Mouse (Mus musculus) induced T-regulatory cell, adult 2 months (primary cell): ENCODE results near the gene Ctu1.
"Not testable (repeated sequence)": the region's sequence is repeated elsewhere in the genome, so short reads cannot be mapped to it uniquely, and the experiment has no call there.

Experiments used
- DNase-seq: peaks from one replicate; pipeline ENCODE4 v3.0.0-alpha.2; 2012; ENCODE audit warnings: low read depth

The Ctu1 gene

GRCm38 (mm10) chr7:43671809-43672580 is at the start of gene Ctu1:
Gene Ctu1, plus strand, starts transcription at chr7:43672016.
- peak; percentile 92 for DNase-seq

- DNase-seq = no peak
Measured at GRCm38 (mm10) chr7:43622927-43623326, 48.9 kb upstream of the Ctu1 start.

- DNase-seq = no peak
Measured at GRCm38 (mm10) chr7:43623819-43624218, 48.0 kb upstream of the Ctu1 start.

GRCm38 (mm10) chr7:43625065-43625464 is 46.8 kb upstream of the Ctu1 start:
- no peak for DNase-seq

DNA sequence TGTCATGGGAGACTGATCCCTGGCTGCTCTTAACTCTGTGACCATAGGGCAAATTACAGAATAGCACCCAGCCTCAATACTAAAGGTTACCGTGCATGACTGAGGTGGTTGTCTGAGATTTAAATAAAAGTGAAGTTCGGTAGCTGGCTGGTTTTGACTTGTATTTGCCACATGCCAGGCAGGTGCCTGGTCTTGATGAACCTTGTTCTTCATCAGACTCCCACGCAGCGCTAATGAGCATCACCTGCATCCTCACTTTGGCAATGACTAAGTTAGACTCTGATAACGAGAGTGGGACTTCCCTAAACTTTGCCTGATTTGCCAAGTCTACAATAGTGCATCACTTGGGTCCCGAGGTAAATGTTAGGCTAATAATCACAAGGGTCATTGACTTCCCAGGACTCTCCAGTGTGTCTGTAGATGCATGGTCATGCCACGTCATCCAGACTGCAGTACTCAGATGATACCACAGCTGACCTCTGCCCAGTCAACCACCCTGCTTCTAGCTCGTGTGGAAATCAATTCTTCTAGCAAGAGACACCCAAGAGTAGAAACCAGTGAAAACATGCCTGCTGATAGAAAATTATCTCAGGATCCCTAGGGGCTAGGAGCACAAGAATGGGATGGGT is 45.9 kb upstream of the Ctu1 start:
- no peak for DNase-seq

DNA sequence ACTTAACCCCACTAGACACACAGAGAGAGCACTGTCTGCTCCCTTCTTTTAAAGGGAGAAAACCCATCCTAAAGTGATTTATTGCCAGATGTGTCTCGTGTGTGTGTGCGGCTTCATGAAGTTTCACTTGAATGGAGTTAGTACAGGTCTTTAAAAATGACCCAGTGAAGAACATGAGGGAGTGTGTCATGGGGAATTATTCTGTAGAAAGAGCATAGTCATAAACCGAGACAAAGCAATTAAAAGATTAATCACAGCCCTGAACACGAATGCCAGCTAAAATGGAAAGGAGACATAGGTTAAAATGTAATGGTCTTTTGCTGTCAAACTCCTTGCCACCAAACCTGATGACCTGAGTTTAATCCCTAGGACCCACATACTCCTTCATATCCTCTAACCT is 37.9 kb upstream of the Ctu1 start:
- DNase-seq = no peak

GRCm38 (mm10) chr7:43634500-43634899 is 37.3 kb upstream of the Ctu1 start, which contains the start of gene Ceacam18:
Gene Ceacam18, plus strand, starts transcription at chr7:43634707.
- DNase-seq = no peak

DNA sequence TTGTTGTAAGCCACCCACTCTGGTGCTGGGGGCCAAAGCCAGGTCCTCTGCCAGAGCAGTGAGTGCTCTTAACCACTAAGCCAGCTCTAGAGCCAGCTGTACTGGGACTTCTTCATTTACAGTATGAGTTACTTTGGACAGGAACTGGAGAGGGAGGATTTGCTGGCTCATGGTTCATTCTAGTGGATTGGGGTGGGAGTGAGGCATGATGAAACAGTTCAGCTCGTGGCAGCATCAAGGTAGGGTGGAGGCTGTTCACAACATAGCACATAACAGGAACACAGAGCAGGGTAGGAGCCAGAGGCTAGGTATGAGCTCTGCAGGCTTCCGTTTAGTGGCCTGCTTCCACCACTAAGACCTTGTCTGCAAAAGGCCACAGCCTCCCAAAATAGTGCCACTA is 35.6 kb upstream of the Ctu1 start:
- no peak for DNase-seq

GRCm38 (mm10) chr7:43637118-43637517 is 34.7 kb upstream of the Ctu1 start:
- no peak for DNase-seq

GRCm38 (mm10) chr7:43642587-43642986 is 29.2 kb upstream of the Ctu1 start:
- no peak for DNase-seq

- DNase-seq = no peak
Measured at GRCm38 (mm10) chr7:43643046-43643652, 28.7 kb upstream of the Ctu1 start.

- DNase-seq = no peak
Measured at GRCm38 (mm10) chr7:43652683-43653082, 19.1 kb upstream of the Ctu1 start.

- DNase-seq = no peak
Measured at GRCm38 (mm10) chr7:43654519-43654918, 17.3 kb upstream of the Ctu1 start.

- no peak for DNase-seq
Measured at GRCm38 (mm10) chr7:43656232-43656631, 15.6 kb upstream of the Ctu1 start.

DNA sequence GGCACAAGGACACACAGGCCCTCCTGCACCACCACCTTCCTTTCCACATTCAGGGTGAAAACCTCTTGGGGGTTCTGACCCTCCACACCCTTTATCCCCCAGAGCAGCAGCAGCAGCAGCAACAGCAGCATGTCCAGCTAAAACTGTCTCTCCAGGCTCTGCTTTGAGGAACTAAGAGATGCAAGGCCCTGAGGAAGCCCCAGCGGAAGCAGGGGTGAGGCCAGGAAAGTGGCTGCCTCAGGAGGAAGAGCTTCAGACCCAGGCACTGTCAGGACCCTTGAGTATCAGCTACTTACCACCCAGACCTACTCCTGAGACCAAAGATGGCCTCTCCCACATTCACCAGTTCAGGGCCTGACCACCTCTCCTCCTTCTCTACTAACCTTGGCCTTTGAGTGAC is 11.8 kb upstream of the Ctu1 start, which contains the start of gene Siglece:
TSS of gene Siglece (minus strand) at position 160 of the 400 bp plus-strand sequence.
- no peak for DNase-seq

DNA sequence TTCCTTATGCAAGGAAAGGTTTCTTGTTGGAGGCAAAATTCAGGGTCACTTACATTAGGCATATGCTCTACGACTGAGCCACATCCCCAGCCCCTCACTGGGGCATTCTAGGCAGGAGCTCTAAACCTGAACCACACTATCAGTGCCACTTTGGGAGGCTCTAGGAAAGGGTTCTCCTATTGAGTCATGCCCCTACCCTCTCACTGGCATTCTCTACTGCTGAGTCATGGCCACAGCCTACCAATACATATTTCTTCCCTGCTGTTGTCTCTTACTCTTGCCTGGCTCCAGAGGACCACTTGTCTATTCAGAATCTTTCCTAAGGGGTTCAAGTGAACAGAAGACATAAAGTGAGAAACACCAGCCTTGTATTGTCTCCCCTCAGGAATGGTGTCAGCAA is 9.0 kb upstream of the Ctu1 start:
- DNase-seq = no peak

GRCm38 (mm10) chr7:43667221-43667620 is 4.6 kb upstream of the Ctu1 start:
- DNase-seq = not testable (repeated sequence)

DNA sequence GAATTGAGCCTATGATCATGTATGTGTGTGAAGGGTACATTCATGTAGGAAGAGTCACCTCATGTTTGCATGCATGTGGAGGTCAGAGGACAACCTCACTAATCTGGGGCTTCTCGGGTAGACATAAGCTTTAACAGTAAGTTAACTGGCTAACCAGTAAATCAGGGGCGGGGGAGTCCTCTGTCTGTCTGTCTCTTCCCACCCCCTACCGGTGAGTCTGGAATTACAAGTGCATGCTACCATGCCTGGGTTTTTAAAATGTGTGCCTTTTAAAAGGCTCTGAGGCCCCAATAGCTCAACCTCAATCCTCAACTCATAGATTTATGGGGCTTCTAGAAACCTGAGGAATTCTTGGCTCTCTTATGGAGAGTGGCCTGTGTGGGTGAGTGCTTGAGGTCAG is 3.2 kb upstream of the Ctu1 start:
- peak; percentile 77 for DNase-seq

DNA sequence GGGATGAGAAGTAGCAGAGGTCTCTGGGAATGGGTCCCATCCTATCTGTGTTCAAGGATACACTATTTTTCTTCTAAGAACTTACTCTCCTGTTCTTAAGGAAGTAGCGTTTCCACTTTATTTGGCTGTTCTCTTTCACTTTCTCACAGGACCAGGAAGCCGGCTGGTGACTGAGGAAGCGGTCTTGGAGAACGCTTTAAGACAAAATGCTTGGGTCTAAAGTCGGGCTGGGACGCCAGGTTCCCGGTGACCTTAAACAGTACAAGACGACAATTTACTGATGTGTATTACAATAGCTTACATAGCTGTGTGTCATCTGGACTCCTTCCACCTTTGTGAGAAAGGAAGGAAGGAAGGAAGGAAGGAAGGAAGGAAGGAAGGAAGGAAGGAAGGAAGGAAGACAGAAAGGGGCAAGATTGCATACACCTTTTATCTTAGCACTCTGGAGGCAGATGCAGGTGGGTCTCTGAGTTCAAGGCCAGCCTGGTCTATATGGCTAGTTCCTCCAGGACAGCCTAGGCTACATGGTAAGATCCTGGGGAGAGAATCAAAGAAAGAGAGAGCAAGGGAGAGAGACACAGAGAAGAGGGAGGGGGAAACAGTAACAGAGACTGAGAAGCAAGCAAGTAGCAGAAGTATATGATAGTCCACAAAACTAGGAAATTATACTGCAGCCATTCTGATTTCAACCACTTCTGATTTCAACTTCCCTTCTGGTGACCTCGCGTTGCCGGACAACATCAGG is 580 bp upstream of the Ctu1 start:
- peak; percentile 20 for DNase-seq

DNA sequence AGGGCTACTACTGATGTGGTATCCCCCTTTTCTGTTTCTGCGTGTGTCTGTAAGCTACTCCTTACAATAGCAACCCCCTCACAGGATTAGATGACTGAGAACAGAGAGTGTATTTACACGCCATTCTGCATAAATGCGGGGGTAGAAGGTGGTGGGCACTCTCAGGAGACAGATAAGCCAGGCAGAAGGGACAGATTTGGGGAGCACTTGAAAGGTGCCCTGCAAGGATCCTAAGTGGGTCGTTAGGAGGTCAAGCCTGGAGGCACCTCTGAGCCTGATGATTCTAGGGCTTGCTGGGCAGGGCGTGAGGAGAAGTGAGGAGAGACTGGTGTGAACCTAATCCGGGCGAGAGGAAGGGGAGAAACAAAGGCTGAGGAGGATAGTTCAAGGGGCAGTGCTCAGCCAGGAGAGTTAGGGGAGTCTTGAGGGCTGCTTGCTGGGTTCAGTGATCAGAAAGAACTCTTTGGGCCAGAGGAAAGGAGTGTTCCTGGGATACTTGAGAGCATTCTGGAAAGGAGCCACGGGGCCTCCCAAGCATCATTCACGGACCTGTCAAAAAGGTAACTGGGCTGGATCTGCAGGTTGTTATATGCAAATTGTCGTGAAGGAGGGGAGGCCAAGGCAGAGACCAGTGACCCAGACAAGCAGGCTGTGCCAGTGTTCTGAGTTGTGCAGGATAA is 905 bp downstream of the Ctu1 start:
- DNase-seq = no peak

GRCm38 (mm10) chr7:43675091-43675490 is 3.3 kb downstream of the Ctu1 start:
- no peak for DNase-seq

DNA sequence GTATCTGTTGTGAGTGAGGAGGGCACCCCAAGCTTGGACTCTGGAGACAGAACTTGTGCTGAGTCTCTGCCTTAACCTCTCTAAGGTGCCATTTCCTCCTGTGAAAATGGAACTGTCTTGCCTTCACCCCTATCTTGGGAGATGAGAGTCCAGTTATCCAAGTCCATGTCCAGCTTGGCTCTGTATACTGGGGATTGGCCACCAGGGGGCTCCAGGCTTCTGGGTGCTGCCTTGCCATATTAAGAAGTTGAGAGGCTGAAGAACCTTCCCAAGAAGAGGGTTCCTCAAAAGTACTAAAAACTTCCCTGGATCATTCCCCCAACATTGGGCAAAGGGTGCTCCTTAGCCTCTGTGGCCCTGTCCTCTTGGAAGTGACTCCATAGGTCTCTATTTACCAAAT is 6.7 kb downstream of the Ctu1 start:
- DNase-seq = peak; percentile 56
